Mouse (Mus musculus): ENCODE data around the gene Cracr2a.

Gene Cracr2a

DNA sequence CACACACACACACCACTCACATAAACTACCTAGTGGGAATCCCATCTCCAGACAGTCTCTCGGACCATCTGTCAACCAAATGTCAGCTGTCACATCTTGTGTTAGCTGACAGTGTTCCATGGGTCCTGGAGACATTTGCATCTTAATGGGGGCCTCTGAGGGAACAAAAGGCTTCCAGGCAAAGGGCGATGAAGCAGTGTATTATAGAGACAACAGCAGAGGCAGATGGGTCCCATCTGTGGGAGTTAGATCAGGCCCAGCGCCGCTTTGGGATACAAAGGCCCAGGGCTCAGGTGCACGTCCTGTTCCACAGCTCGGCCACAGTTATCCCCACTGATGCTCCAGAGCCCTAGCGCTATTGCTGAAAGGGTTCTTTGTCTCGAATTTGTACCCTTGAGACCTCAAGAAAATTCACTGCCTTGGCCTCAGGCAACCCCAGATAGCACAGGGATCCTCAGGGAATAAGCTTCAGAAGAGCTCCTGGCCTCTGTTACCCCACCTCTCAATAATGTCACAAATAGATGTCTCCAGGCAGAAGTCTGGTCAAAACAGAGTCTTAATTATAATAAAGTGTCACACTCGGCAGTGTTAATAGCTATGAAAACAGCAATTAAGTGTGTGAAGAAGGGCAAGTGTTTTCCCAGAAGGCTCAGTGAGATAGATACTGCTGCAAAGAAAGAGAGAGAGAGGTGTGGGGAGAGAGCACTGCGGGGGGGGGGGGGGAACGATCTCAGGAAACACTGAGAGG is 140.1 kb downstream of the Cracr2a start:
- no peak for DNase-seq

DNA sequence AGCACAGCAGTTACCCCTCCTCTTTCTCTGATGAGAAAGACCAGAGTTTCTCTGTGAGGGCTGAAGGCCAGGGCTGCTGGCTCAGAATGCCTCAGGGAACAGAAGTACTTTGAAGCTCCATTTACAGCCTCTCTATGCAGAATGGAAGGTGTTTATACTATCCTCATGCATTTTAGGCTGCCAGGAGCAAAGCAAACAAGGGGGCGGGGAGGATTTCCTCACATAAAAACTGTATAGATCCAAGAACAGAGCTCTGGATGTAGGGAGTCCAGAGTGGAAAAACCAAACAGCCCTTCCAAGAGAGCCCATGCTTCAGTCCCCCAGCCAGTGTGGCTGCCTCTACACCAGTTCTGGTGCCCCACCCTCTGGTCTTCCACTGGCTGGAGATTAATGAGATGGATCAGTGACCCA is 147.1 kb downstream of the Cracr2a start:
- no peak for DNase-seq

DNA sequence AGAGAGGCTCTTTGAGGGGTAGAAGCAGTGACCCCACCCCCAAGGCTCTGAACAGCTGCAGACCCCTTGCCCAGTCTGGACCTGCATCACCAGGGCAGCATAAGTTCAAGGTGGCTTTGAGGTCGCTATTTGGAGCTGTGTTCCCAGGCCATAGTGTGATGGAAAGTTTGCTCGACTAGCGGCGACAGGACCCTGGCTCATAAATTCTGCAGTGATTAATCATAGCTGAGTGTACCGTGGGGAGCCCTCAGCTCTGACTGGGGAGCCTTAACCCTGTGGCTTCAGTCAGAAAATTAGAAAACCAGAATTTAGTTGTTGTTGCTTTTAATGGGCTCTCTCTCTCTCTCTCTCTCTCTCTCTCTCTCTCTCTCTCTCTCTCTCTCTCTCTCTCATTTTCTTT is 153.8 kb downstream of the Cracr2a start:
- no peak for DNase-seq

DNA sequence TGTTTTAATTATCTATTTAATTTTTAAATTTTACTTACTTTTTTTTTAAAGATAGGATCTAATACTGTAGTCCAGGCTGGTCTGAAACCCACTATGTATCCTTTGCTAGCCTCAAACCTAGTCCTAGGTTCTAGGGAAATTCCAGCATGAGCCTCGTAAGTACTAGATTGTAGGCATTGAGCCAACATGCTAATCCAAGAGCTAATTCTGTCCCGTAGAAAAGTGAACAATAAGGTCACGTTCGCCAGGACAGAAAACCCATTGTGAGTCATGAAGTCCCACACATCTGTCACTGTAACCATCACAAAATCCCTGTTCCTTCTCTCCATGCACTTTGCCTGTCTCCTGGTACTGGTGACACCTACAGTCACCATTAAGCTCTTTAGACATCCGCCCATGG is 154.3 kb downstream of the Cracr2a start:
- no peak for DNase-seq

DNA sequence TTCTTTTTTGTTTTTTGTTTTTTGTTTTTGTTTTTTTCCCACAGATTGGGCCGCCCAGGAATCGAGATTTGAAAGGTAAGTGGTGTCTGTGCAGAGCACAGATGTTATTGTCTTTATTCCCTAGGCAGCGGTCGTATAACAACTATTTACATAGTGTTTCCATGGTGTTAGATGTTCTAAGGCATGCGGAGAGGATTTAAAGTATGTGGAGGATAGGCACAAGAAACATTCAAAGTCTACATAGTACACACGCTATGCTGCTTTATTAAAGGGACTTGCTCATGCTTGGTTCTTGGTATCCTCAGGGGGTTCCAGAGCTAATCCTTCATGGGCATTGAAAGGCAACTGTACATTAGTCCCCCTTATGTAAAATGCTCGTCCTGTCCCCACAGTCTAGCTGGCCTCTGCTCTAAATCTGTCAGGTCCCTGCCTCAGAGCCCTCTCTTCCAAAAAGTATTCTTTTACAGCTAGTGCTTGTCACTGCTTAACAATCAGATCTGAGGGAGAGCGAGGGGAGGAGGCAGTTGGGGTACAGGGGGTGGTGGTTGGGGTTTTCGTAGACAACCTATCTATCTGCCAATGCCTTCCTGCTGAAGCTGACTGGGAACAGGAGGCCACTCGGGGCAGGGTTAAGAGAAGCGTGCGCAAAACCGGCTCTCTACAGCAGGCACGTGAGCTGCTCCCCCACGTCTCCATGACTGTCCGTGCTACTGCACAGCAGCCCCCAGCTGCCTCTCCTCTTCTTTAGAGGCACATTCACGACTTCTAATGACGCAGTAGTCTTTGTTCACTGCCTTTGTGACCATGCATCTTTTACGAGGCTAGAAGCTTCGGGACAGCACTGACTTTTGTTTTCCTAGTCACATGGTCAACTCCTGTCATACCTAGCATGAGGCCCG is 156.3 kb downstream of the Cracr2a start:
- no peak for DNase-seq

DNA sequence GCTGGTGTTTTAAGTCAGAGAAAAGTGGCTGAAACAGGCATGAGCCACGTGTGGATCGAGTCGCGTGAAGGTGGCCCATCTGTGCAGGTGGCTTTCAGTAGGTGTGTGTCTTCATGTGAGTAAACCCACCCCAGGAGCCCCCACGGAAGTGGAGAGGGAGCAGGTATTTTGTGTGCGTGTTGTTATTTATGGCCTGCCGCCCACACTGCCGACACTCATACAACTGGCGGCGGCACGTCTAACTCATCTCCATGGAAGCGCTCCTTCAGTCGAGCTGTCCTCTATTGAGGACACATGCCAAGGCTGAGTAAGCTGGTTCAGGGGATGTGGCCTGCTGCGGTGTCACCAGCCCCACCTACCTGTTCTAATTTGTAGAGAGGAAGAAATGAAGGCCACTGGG is 158.7 kb downstream of the Cracr2a start:
- DNase-seq = peak; percentile 56

DNA sequence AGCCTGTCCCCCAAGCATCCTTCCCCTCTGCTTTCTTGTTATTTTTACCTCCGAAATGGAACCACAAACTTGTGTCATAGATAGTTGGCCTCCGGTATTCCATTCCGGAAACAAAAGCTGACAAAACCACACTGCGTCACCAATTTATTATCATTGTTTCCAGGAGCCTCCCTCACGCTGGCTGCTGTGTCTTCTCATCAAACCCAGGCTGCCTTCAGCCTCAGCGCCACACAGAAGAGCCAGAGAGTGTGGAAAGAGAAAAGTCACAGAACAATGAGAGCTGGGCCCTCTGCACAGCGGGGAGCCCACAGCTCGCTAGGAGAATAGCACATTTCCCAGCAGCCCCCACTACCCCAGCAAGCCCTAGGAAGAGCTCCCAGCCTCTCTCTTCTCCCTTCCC is 162.0 kb downstream of the Cracr2a start:
- DNase-seq = no peak
